Mouse (Mus musculus) MEL (cell line): ENCODE data around the gene Mmd. TPM values are rescaled to one million over a fixed set of nuclear protein-coding genes. Genes with fewer than 3 reads are reported as not detected.

Experiments used
- DNase-seq: peaks from one replicate; pipeline ENCODE4 v3.0.0; 2011; ENCODE audit warnings: low read depth, low spot score
- H3K27ac ChIP-seq: 2 replicates; pipeline ENCODE4 v1.5.1; 2012; ENCODE audit warnings: low read depth, mild to moderate bottlenecking, control low read depth, low read length, moderate library complexity; ENCODE audit not compliant: control insufficient read depth
- H3K27me3 ChIP-seq, 2 experiments: fragments of 150-350 bp in 1 of 2; sonication (generic) in 1 of 2; 2 replicates each; pipeline ENCODE4 v1.6.1; 2012; ENCODE audit warnings: low read length in 2 of 2, mild to moderate bottlenecking in 2 of 2, improper control_type of control experiment in 1 of 2, moderate library complexity in 1 of 2; ENCODE audit not compliant: insufficient read depth in 2 of 2, control insufficient read depth in 1 of 2
- H3K36me3 ChIP-seq, 2 experiments: 2 replicates each; pipeline ENCODE4 v1.6.1; 2012 to 2014; ENCODE audit warnings: low read length in 2 of 2, improper control_type of control experiment in 1 of 2, inconsistent platforms in 1 of 2, mild to moderate bottlenecking in 1 of 2; ENCODE audit not compliant: insufficient read depth in 2 of 2, control insufficient read depth in 1 of 2
- H3K4me1 ChIP-seq, 2 experiments: fragments of 150-350 bp in 1 of 2; sonication (generic) in 1 of 2; 2 replicates each; pipeline ENCODE4 v1.6.1; 2012; ENCODE audit warnings: low read length in 2 of 2, improper control_type of control experiment in 1 of 2, mild to moderate bottlenecking in 1 of 2; ENCODE audit not compliant: insufficient read depth in 2 of 2, control insufficient read depth in 1 of 2
- H3K4me3 ChIP-seq, 2 experiments: fragments of 150-350 bp in 1 of 2; sonication (generic) in 1 of 2; 2 replicates each; pipeline ENCODE4 v1.5.1; 2012; ENCODE audit warnings: low read depth in 2 of 2, low read length in 2 of 2, mild to moderate bottlenecking in 2 of 2, moderate library complexity in 2 of 2, control low read depth in 1 of 2, improper control_type of control experiment in 1 of 2; ENCODE audit not compliant: control insufficient read depth in 1 of 2, insufficient read depth in 1 of 2
- H3K79me2 ChIP-seq: 2 replicates; pipeline ENCODE4 v1.6.1; 2012; ENCODE audit warnings: mild to moderate bottlenecking, low read length, moderate library complexity; ENCODE audit not compliant: control insufficient read depth, poor library complexity, insufficient read depth
- H3K9ac ChIP-seq: 2 replicates; pipeline ENCODE4 v1.6.1; 2012; ENCODE audit warnings: low read depth, mild to moderate bottlenecking, control low read depth, low read length, moderate library complexity; ENCODE audit not compliant: control insufficient read depth, poor library complexity, severe bottlenecking
- H3K9me3 ChIP-seq: fragments of 150-350 bp; sonication (generic); replicated peaks from 2 replicates; pipeline ENCODE4 v1.6.1; 2012; ENCODE audit warnings: mild to moderate bottlenecking, low read length, improper control_type of control experiment, moderate library complexity; ENCODE audit not compliant: insufficient read depth
- BHLHE40 ChIP-seq: IDR thresholded peaks from 2 replicates; pipeline ENCODE4 v1.6.1; 2012; ENCODE audit warnings: low read depth, mild to moderate bottlenecking, inconsistent platforms, low read length, improper control_type of control experiment, borderline replicate concordance
- CHD1 ChIP-seq: IDR thresholded peaks from 2 replicates; pipeline ENCODE4 v1.6.1; 2012; ENCODE audit warnings: low read depth, mild to moderate bottlenecking, inconsistent platforms, low read length, improper control_type of control experiment
- CTCF ChIP-seq, 3 experiments: IDR thresholded peaks in 2 of 3; conservative IDR thresholded peaks in 1 of 3; 2 replicates each; pipeline ENCODE4 v1.5.1; 2011 to 2012; ENCODE audit warnings: low read length in 3 of 3, low read depth in 2 of 3, mild to moderate bottlenecking in 2 of 3, improper control_type of control experiment in 1 of 3, inconsistent platforms in 1 of 3, mixed read lengths in 1 of 3, moderate library complexity in 1 of 3; ENCODE audit not compliant: control insufficient read depth in 1 of 3, insufficient read depth in 1 of 3, poor library complexity in 1 of 3, severe bottlenecking in 1 of 3
- E2F4 ChIP-seq: IDR thresholded peaks from 2 replicates; pipeline ENCODE4 v1.6.1; 2011; ENCODE audit warnings: low read depth, low read length, improper control_type of control experiment, borderline replicate concordance
- ELF1 ChIP-seq: IDR thresholded peaks from 2 replicates; pipeline ENCODE4 v1.6.1; 2014; ENCODE audit warnings: low read depth, mild to moderate bottlenecking, inconsistent platforms, low read length, improper control_type of control experiment, moderate library complexity
- ETS1 ChIP-seq: IDR thresholded peaks from 2 replicates; pipeline ENCODE4 v1.6.1; 2012; ENCODE audit warnings: low read depth, mild to moderate bottlenecking, inconsistent platforms, low read length, improper control_type of control experiment, moderate library complexity
- GABPA ChIP-seq: IDR thresholded peaks from 2 replicates; pipeline ENCODE4 v1.6.1; 2012; ENCODE audit warnings: low read depth, mild to moderate bottlenecking, inconsistent platforms, low read length, improper control_type of control experiment, moderate library complexity
- GATA1 ChIP-seq: IDR thresholded peaks from 2 replicates; pipeline ENCODE4 v1.6.1; 2011; ENCODE audit warnings: low read depth, low read length, improper control_type of control experiment
- HCFC1 ChIP-seq: IDR thresholded peaks from 2 replicates; pipeline ENCODE4 v1.6.1; 2012; ENCODE audit warnings: low read depth, mild to moderate bottlenecking, inconsistent platforms, low read length, improper control_type of control experiment, moderate library complexity
- MAFK ChIP-seq: IDR thresholded peaks from 2 replicates; pipeline ENCODE4 v1.6.1; 2011; ENCODE audit warnings: low read depth, mild to moderate bottlenecking, low read length, improper control_type of control experiment, borderline replicate concordance
- MAZ ChIP-seq: IDR thresholded peaks from 2 replicates; pipeline ENCODE4 v1.6.1; 2012; ENCODE audit warnings: low read depth, mild to moderate bottlenecking, inconsistent platforms, low read length, improper control_type of control experiment
- MEF2A ChIP-seq: IDR thresholded peaks from 2 replicates; pipeline ENCODE4 v1.6.1; 2014; ENCODE audit warnings: low read depth, mild to moderate bottlenecking, inconsistent platforms, low read length, improper control_type of control experiment; ENCODE audit not compliant: poor library complexity, insufficient replicate concordance, severe bottlenecking; ENCODE audit errors: extremely low read depth
- MXI1 ChIP-seq: IDR thresholded peaks from 2 replicates; pipeline ENCODE4 v1.6.1; 2011; ENCODE audit warnings: mild to moderate bottlenecking, low read depth, low read length, improper control_type of control experiment
- MYC ChIP-seq: IDR thresholded peaks from 2 replicates; pipeline ENCODE4 v1.6.1; 2011; ENCODE audit warnings: low read depth, mild to moderate bottlenecking, low read length, improper control_type of control experiment, moderate library complexity
- NRF1 ChIP-seq: IDR thresholded peaks from 2 replicates; pipeline ENCODE4 v1.6.1; 2014; ENCODE audit warnings: low read depth, mild to moderate bottlenecking, inconsistent platforms, low read length, improper control_type of control experiment, moderate library complexity; ENCODE audit not compliant: poor library complexity, insufficient read depth, severe bottlenecking
- POLR2AphosphoS2 ChIP-seq: IDR thresholded peaks from 2 replicates; pipeline ENCODE4 v1.6.1; 2011; ENCODE audit warnings: low read length, improper control_type of control experiment
- POLR2AphosphoS5 ChIP-seq: IDR thresholded peaks from 2 replicates; pipeline ENCODE4 v1.6.1; 2012; ENCODE audit warnings: low read depth, borderline replicate concordance, mild to moderate bottlenecking, inconsistent platforms, low read length, moderate library complexity, mixed read lengths
- RAD21 ChIP-seq: IDR thresholded peaks from 2 replicates; pipeline ENCODE4 v1.6.1; 2011; ENCODE audit warnings: mild to moderate bottlenecking, low read depth, low read length, improper control_type of control experiment
- RCOR1 ChIP-seq: IDR thresholded peaks from 2 replicates; pipeline ENCODE4 v1.6.1; 2012; ENCODE audit warnings: low read depth, mild to moderate bottlenecking, inconsistent platforms, low read length, improper control_type of control experiment
- SIN3A ChIP-seq: IDR thresholded peaks from 2 replicates; pipeline ENCODE4 v1.6.1; 2012; ENCODE audit warnings: low read length, improper control_type of control experiment, inconsistent platforms
- SMC3 ChIP-seq: IDR thresholded peaks from 2 replicates; pipeline ENCODE4 v1.6.1; 2011; ENCODE audit warnings: low read depth, low read length, improper control_type of control experiment
- USF1 ChIP-seq: IDR thresholded peaks from 2 replicates; pipeline ENCODE4 v1.6.1; 2014; ENCODE audit warnings: low read depth, mild to moderate bottlenecking, inconsistent platforms, low read length, improper control_type of control experiment, moderate library complexity
- USF2 ChIP-seq, 2 experiments: IDR thresholded peaks; 2 replicates each; pipeline ENCODE4 v1.6.1; 2011 to 2012; ENCODE audit warnings: improper control_type of control experiment in 2 of 2, low read length in 2 of 2, borderline replicate concordance in 1 of 2, inconsistent platforms in 1 of 2, low read depth in 1 of 2, mild to moderate bottlenecking in 1 of 2; ENCODE audit not compliant: insufficient read depth in 1 of 2
- ZC3H11A ChIP-seq: IDR thresholded peaks from 2 replicates; pipeline ENCODE4 v1.6.1; 2012; ENCODE audit warnings: low read depth, mild to moderate bottlenecking, inconsistent platforms, low read length, improper control_type of control experiment
- ZKSCAN1 ChIP-seq: IDR thresholded peaks from 2 replicates; pipeline ENCODE4 v1.6.1; 2012; ENCODE audit warnings: low read depth, mild to moderate bottlenecking, inconsistent platforms, low read length, improper control_type of control experiment, moderate library complexity
- ZMIZ1 ChIP-seq: IDR thresholded peaks from 2 replicates; pipeline ENCODE4 v1.6.1; 2012; ENCODE audit warnings: low read depth, mild to moderate bottlenecking, inconsistent platforms, low read length, improper control_type of control experiment, moderate library complexity
- ZNF384 ChIP-seq: IDR thresholded peaks from 2 replicates; pipeline ENCODE4 v1.6.1; 2012; ENCODE audit warnings: low read depth, mild to moderate bottlenecking, inconsistent platforms, low read length, improper control_type of control experiment
- polyA plus RNA-seq, 2 experiments: library from polyadenylated mRNA; stranded (reverse) in 1 of 2; unstranded in 1 of 2; fragments of >175 nt in 1 of 2; fragments of >200 nt in 1 of 2; gene quantifications; 2 replicates each; pipeline versions ENCODE4 v1.2.1 to v1.2.4; 2012; ENCODE audit warnings: low replicate concordance in 2 of 2, low read depth in 1 of 2; ENCODE audit not compliant: insufficient read length in 2 of 2, insufficient read depth in 1 of 2, missing spikeins in 1 of 2
- total RNA-seq: library from RNA; depleted of rRNA; stranded (reverse); fragments of 300-350 nt; gene quantifications from 2 replicates; pipeline ENCODE4 v1.2.3, GENCODE M21; 2012

Mmd gene
- total and polyA plus RNA-seq, 3 experiments, result 7.4 to 15.5 TPM; not detected in 1

- TF ChIP-seq MAFK (peak; percentile 58; the same call in 1 of the 2 replicates), SIN3A (peak; percentile 47; the same call in 1 of the 2 replicates), BHLHE40 (peak; percentile 60), GATA1 (peak; percentile 80), POLR2AphosphoS2 (no peak), POLR2AphosphoS5 (no peak), RAD21 (no peak), RCOR1 (peak; percentile 78), ELF1 (no peak), MXI1 (peak; percentile 18; the same call in 1 of the 2 replicates), ETS1 (peak; percentile 88), GABPA (no peak), ZKSCAN1 (no peak)
These were observed 45.4 kb downstream of the Mmd start (continued) for GRCm38 (mm10) chr11:90294622-90295021.

- TF ChIP-seq E2F4, result no peak
- TF ChIP-seq HCFC1, result no peak
- no peak for TF ChIP-seq MEF2A
- H3K9ac ChIP-seq, result no peak overlapping the region
- no peak overlapping the region for H3K27ac ChIP-seq
- H3K4me3 ChIP-seq, result no peak overlapping the region
- H3K79me2 ChIP-seq, result no peaks in the 10 kb centered on the region
- no peak for DNase-seq
- no peaks in the 10 kb centered on the region for H3K9me3 ChIP-seq
- peaks cover 1 to 2% of the 10 kb centered on the region in 2 experiments; a peak in 2 of 4 replicates for H3K27me3 ChIP-seq
- H3K4me1 ChIP-seq, result no peaks in the 10 kb centered on the region
- H3K36me3 ChIP-seq, result no peaks in the 10 kb centered on the region
These were observed 56.8 kb downstream of the Mmd start for GRCm38 (mm10) chr11:90306067-90306466.

GRCm38 (mm10) chr11:90306993-90307392, 57.7 kb downstream of the Mmd start:
- H3K36me3 ChIP-seq, result no peaks in the 10 kb centered on the region
- H3K9ac ChIP-seq, result no peak overlapping the region
- H3K4me3 ChIP-seq, result no peak overlapping the region
- no peak overlapping the region for H3K27ac ChIP-seq
- peaks cover 1 to 2% of the 10 kb centered on the region in 2 experiments; a peak in 2 of 4 replicates for H3K27me3 ChIP-seq
- no peaks in the 10 kb centered on the region for H3K4me1 ChIP-seq
- no peaks in the 10 kb centered on the region for H3K79me2 ChIP-seq
- DNase-seq, result peak; percentile 66
- H3K9me3 ChIP-seq, result no peaks in the 10 kb centered on the region
- TF ChIP-seq RAD21 (peak; percentile 77), MYC (no peak), NRF1 (no peak), E2F4 (no peak), SMC3 (peak; percentile 93), POLR2AphosphoS2 (no peak), GABPA (no peak), RCOR1 (no peak), BHLHE40 (no peak), USF1 (no peak), MAZ (no peak), ZC3H11A (peak; percentile 72), ZNF384 (no peak), CTCF (IDR thresholded peaks at IDR 0.05 in 2 of 3, conservative IDR thresholded peaks at IDR 0.05 in 1 of 3; ENCODE audit: control insufficient read depth in 1 of 3, insufficient read depth in 1 of 3, low read depth in 2 of 3, low read length in 3 of 3, poor library complexity in 1 of 3, severe bottlenecking in 1 of 3) (peak; percentile 81 to 87 (median 82)), MEF2A (no peak), POLR2AphosphoS5 (no peak), CHD1 (no peak), MAFK (no peak), ZMIZ1 (no peak), USF2 (IDR thresholded peaks at IDR 0.05; ENCODE audit: borderline replicate concordance in 1 of 2, insufficient read depth in 1 of 2, low read depth in 1 of 2, low read length in 2 of 2) (no peak), ZKSCAN1 (no peak)
